ENCODE assay signal across 35 mouse cellular contexts in the genomic region with DNA sequence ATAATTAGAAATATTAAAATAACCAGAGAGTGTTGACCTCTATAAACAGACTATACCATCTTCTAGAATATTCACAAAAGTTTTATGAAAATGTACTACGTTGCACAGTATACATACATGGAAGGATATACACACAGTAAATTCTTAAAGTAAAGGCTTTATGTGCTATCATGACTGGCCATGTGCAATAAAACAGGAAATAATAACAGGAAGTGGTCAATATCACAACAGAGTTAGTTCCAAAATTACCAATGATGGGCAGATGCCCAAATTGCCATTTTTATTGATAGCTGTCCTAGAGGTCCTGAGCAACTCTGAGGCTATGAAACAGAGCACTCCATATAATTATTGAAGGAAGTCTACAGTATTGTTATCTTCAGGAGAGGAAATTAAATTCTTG.
"Had no signal": no experiment of that assay in that cellular context is flagged by ENCODE, and none has a peak within 500 bp of the region (broad histone marks: within the 10 kb centered on the region; RNA-seq: fewer than 3 reads in every experiment).

No protein-coding gene starts in this region.

- H3K27me3 ChIP-seq: heart, embryonic 13.5 days; heart, embryonic 15.5 days; hindbrain, embryonic 12.5 days; hindbrain, embryonic 13.5 days; hindbrain, embryonic 15.5 days; intestine, embryonic 15.5 days; kidney, embryonic 15.5 days had no signal

- H3K4me2 ChIP-seq: heart, embryonic 11.5 days; heart, embryonic 13.5 days; heart, embryonic 15.5 days; hindbrain, embryonic 12.5 days; hindbrain, embryonic 13.5 days; hindbrain, embryonic 14.5 days; hindbrain, embryonic 15.5 days; intestine, embryonic 15.5 days; kidney, embryonic 15.5 days had no signal

- ATAC-seq: hindbrain, embryonic 16.5 days; hindbrain, postnatal 0 days; inflammation-experienced regulatory T-cells, adult 6 months; intestine, embryonic 15.5 days; intestine, embryonic 16.5 days; intestine, postnatal 0 days had no signal

- H3K4me3 ChIP-seq: heart, embryonic 10.5 days; heart, embryonic 13.5 days; heart, embryonic 15.5 days; hindbrain, embryonic 10.5 days; hindbrain, embryonic 12.5 days; hindbrain, embryonic 13.5 days; hindbrain, embryonic 15.5 days; intestine, embryonic 15.5 days; kidney, embryonic 15.5 days; layer of hippocampus, adult 2 months; left cerebral cortex, adult 2 months had no signal

- H3K9ac ChIP-seq: heart, embryonic 13.5 days; heart, embryonic 15.5 days; hindbrain, embryonic 12.5 days; hindbrain, embryonic 13.5 days; hindbrain, embryonic 14.5 days; hindbrain, embryonic 15.5 days; intestine, embryonic 15.5 days; kidney, embryonic 15.5 days had no signal

- H3K27ac ChIP-seq: heart, embryonic 10.5 days; heart, embryonic 13.5 days; heart, embryonic 15.5 days; hindbrain, embryonic 10.5 days; hindbrain, embryonic 12.5 days; hindbrain, embryonic 13.5 days; hindbrain, embryonic 14.5 days; hindbrain, embryonic 15.5 days; hindbrain, postnatal 0 days; intestine, embryonic 15.5 days; kidney, embryonic 15.5 days; kidney, postnatal 0 days; layer of hippocampus, adult 2 months; left cerebral cortex, adult 2 months had no signal

- H3K36me3 ChIP-seq: heart, embryonic 10.5 days; heart, embryonic 13.5 days; heart, embryonic 15.5 days; hindbrain, embryonic 10.5 days; hindbrain, embryonic 12.5 days; hindbrain, embryonic 13.5 days; hindbrain, embryonic 15.5 days; intestine, embryonic 15.5 days; kidney, embryonic 15.5 days had no signal

- H3K4me1 ChIP-seq: kidney, embryonic 15.5 days had no signal

- DNase-seq: heart, postnatal 10 days; heart, postnatal 14 days; heart, postnatal 36 days; heart, postnatal 4 days; kidney, adult 11 months; kidney, adult 18-20 months; kidney, adult 2 months; kidney, adult 8-10 months; kidney, adult 9 months; kidney, postnatal 10 days; kidney, postnatal 14 days; kidney, postnatal 25 days; kidney, postnatal 36 days; kidney, postnatal 4 days; layer of hippocampus, adult 9-11 months; layer of hippocampus, postnatal 36 days had no signal

- H3K9me3 ChIP-seq: heart, embryonic 10.5 days; heart, embryonic 13.5 days; heart, embryonic 15.5 days; hindbrain, embryonic 10.5 days; hindbrain, embryonic 12.5 days; hindbrain, embryonic 13.5 days; hindbrain, embryonic 15.5 days; intestine, embryonic 15.5 days; kidney, embryonic 15.5 days had no signal
